Mouse (Mus musculus) neural tube, embryonic 14.5 days (tissue): Measurements from ENCODE around the gene Styk1. TPM values are rescaled to one million over a fixed set of nuclear protein-coding genes. Genes with fewer than 3 reads are reported as not detected.

Source experiments
- ATAC-seq: fragments of 200-750 bp; cut with Nextera tagmentation; 2 replicates; pipeline ENCODE4 v1.8.0; 2017; ENCODE audit warnings: low read depth, mild to moderate bottlenecking, moderate TSS enrichment, moderate library complexity
- H3K27ac ChIP-seq: fragments of 300-500 bp; sonication (generic); 2 replicates; pipeline ENCODE4 v1.5.1; 2014; ENCODE audit warnings: low read depth, mild to moderate bottlenecking, control low read depth, low read length, moderate library complexity, mixed read lengths
- H3K27me3 ChIP-seq: fragments of 300-500 bp; sonication (generic); 2 replicates; pipeline ENCODE4 v1.6.1; 2014; ENCODE audit warnings: low read length; ENCODE audit not compliant: control insufficient read depth, insufficient read depth
- H3K36me3 ChIP-seq: fragments of 300-500 bp; sonication (generic); 2 replicates; pipeline ENCODE4 v1.6.1; 2014; ENCODE audit warnings: low read length, mixed read lengths; ENCODE audit not compliant: control insufficient read depth, insufficient read depth
- H3K4me1 ChIP-seq: fragments of 300-500 bp; sonication (generic); 2 replicates; pipeline ENCODE4 v1.6.1; 2014; ENCODE audit warnings: low read length; ENCODE audit not compliant: control insufficient read depth, insufficient read depth
- H3K4me2 ChIP-seq: fragments of 300-500 bp; sonication (generic); 2 replicates; pipeline ENCODE4 v1.6.1; 2014; ENCODE audit warnings: mild to moderate bottlenecking, low read depth, low read length, control low read depth
- H3K4me3 ChIP-seq: fragments of 300-500 bp; sonication (generic); 2 replicates; pipeline ENCODE4 v1.5.1; 2014; ENCODE audit warnings: low read depth, low read length, control low read depth, mixed read lengths
- H3K9ac ChIP-seq: fragments of 300-500 bp; sonication (generic); replicated peaks from 2 replicates; pipeline ENCODE4 v1.6.1; 2014; ENCODE audit warnings: low read depth, mild to moderate bottlenecking, control low read depth, low read length, mixed read lengths
- H3K9me3 ChIP-seq: fragments of 300-500 bp; sonication (generic); 2 replicates; pipeline ENCODE4 v1.6.1; 2016; ENCODE audit warnings: low read length; ENCODE audit not compliant: control insufficient read depth
- WGBS: fragments of 180-500 bp; shearing (Covaris S2); extraction: QIAGEN DNeasy Blood & Tissue Kit; methylation state at CpG from one replicate; pipeline ENCODE4 v1.1.7; 2014; 5-methylcytosine and 5-hydroxymethylcytosine counted together
- polyA plus RNA-seq: library from polyadenylated mRNA; unstranded; fragments of >200 nt; fragmentation: Nextera tagmentation; extraction: Ambion mirVana; gene quantifications from 2 replicates; pipeline ENCODE4 v1.2.1, GENCODE M21; 2014

Gene Styk1
- polyA plus RNA-seq, 1 experiment from 2014 or later, result 2.2 TPM

DNA sequence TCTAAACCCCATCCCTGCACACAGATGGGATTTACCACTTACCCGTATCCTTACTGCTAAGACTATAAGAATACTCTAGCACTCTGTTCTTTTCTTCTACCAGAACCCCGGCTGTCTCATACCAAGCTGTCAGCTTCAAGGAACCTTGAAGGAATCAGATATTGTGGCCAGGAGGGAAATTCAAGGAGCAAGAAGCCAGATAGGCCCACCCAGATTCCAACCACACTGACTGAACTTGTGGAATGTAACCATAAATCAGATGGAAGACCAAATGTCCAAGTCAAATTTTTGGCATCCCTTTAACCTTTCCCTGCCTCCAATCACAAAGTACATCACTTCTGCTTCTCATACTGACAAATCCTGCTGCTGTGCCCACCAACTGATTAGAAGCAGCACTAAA is 6.4 kb downstream of the Styk1 start:
- Histone ChIP-seq H3K4me2 (no peak overlapping the region), H3K4me3 (no peak overlapping the region), H3K27ac (no peak overlapping the region), H3K27me3 (no peaks in the 10 kb centered on the region), H3K9ac (no peak overlapping the region), H3K4me1 (no peaks in the 10 kb centered on the region), H3K9me3 (no peaks in the 10 kb centered on the region), H3K36me3 (no peaks in the 10 kb centered on the region)
- WGBS, result 90% methylated on average over 2 of the region's 2 CpGs
- ATAC-seq, result no peak

DNA sequence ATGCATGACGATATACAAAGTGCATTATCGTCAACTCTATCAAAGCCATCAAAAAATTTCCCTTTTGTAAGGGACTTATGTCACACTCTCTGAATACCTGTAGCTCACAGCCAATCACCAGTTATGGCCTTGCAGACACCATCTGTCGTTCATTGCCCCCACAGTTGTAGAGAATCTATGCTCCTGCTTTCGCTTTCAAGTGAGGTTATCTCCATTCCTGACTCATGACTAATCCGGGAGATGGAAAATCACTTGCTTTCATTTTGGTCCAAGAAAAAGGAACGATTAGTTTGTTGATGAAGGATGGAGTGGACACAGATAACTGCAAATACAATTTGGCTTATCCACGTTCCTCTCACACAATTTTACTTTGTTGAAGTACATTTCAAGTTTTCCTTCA is 9.1 kb downstream of the Styk1 start:
- H3K36me3 ChIP-seq, result no peaks in the 10 kb centered on the region
- no peaks in the 10 kb centered on the region for H3K27me3 ChIP-seq
- H3K4me1 ChIP-seq, result no peaks in the 10 kb centered on the region
- H3K4me3 ChIP-seq, result no peak overlapping the region
- 90% methylated on average over 7 of the region's 7 CpGs for WGBS
- no peak overlapping the region for H3K4me2 ChIP-seq
- H3K9ac ChIP-seq, result no peak overlapping the region
- H3K9me3 ChIP-seq, result no peaks in the 10 kb centered on the region
- H3K27ac ChIP-seq, result no peak overlapping the region
- ATAC-seq, result no peak

DNA sequence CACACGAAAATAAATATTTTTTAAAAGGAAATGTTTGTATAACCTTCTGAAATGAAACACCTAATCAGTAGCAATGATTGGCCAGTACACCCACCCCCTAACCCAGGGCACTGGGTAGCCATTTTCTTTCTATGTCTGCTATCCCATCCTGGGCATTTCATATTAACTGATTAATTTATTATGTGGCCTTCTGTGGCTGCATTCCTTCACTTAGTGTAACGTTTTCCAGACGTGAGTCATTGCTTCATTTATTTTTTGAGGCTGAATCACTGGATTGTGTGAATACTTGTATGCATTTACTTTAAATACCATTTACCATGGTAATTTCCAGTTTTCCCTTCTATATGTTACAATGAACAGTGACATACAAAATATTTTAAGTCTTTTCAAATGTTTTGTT is 13.3 kb downstream of the Styk1 start:
- H3K36me3 ChIP-seq, result no peaks in the 10 kb centered on the region
- no peak overlapping the region for H3K4me2 ChIP-seq
- ATAC-seq, result no peak
- H3K27me3 ChIP-seq, result no peaks in the 10 kb centered on the region
- H3K4me3 ChIP-seq, result no peak overlapping the region
- H3K4me1 ChIP-seq, result no peaks in the 10 kb centered on the region
- H3K9me3 ChIP-seq, result no peaks in the 10 kb centered on the region
- H3K9ac ChIP-seq, result no peak overlapping the region
- no peak overlapping the region for H3K27ac ChIP-seq
- 75% methylated on average over 3 of the region's 3 CpGs for WGBS

DNA sequence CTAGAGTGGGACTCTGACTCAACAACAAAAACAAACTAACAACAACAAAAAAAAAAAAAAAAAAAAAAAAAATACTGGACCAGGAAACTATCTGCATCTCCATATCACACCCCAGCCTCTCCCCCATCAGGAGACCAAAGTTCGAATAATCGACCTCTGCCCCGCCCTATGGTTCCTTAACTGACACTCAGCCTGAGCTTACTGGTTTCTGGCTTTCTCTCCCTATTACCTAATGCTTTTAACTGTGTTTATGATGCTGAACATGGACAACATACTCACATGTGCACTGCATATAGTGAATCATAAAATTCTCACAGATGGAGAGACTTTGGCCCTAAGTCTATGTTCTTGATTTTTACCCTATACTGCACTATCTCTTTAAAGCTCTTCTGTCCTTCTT is 14.1 kb downstream of the Styk1 start:
- no peak overlapping the region for H3K27ac ChIP-seq
- H3K36me3 ChIP-seq, result no peaks in the 10 kb centered on the region
- 88% methylated on average over 3 of the region's 3 CpGs for WGBS

DNA sequence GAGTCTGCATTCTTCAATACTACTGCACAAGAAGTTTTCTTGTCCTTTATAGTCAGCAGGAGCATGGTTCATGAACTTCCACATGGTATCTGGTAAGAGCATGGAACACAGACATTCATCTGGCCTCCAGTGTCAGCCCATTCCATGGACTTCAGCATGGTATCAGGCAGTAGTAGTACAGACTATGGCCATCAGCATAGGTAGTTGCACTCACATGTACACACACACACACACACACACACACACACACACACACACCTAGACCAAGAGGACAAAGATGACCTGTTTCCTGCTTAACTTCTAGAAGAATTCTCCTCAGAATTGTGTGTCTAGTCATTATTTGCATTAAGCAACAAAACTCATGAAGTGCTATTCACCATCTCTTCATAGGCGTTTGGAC is 14.6 kb downstream of the Styk1 start:
- Histone ChIP-seq H3K36me3 (no peaks in the 10 kb centered on the region), H3K4me2 (no peak overlapping the region), H3K4me3 (no peak overlapping the region), H3K9me3 (no peaks in the 10 kb centered on the region), H3K27me3 (no peaks in the 10 kb centered on the region), H3K4me1 (no peaks in the 10 kb centered on the region), H3K9ac (no peak overlapping the region), H3K27ac (no peak overlapping the region)
- WGBS, result 72% methylated on average over 1 of the region's 1 CpGs
- no peak for ATAC-seq

More for the DNA sequence above, 14.1 kb downstream of the Styk1 start:
- Histone ChIP-seq H3K4me1 (no peaks in the 10 kb centered on the region), H3K27me3 (no peaks in the 10 kb centered on the region), H3K4me3 (no peak overlapping the region), H3K9ac (no peak overlapping the region), H3K4me2 (no peak overlapping the region), H3K9me3 (no peaks in the 10 kb centered on the region)
- no peak for ATAC-seq

DNA sequence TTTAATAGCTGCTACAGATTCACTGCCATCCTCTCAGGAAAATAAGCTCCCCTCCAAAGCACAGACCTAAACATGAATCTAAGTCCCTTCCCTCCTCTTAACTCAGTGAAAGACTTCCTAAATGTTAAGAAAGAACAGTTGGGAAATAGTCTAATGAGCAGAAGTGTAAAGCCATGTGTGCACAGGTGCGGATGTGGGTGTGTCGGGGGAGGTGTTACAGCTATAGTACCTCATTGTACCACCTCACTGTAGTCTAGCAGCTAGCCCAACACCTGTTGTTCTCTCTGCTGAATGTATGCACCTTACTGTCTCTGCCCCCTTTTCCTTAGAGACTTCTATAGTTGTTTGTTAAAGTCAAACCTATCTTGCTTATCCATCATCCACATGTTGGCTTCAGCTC is 26.3 kb downstream of the Styk1 start:
- WGBS, result 98% methylated on average over 2 of the region's 2 CpGs
- Histone ChIP-seq H3K4me3 (no peak overlapping the region), H3K36me3 (no peaks in the 10 kb centered on the region), H3K4me2 (no peak overlapping the region), H3K9me3 (no peaks in the 10 kb centered on the region), H3K9ac (no peak overlapping the region), H3K4me1 (no peaks in the 10 kb centered on the region), H3K27ac (no peak overlapping the region), H3K27me3 (no peaks in the 10 kb centered on the region)
- ATAC-seq, result no peak

DNA sequence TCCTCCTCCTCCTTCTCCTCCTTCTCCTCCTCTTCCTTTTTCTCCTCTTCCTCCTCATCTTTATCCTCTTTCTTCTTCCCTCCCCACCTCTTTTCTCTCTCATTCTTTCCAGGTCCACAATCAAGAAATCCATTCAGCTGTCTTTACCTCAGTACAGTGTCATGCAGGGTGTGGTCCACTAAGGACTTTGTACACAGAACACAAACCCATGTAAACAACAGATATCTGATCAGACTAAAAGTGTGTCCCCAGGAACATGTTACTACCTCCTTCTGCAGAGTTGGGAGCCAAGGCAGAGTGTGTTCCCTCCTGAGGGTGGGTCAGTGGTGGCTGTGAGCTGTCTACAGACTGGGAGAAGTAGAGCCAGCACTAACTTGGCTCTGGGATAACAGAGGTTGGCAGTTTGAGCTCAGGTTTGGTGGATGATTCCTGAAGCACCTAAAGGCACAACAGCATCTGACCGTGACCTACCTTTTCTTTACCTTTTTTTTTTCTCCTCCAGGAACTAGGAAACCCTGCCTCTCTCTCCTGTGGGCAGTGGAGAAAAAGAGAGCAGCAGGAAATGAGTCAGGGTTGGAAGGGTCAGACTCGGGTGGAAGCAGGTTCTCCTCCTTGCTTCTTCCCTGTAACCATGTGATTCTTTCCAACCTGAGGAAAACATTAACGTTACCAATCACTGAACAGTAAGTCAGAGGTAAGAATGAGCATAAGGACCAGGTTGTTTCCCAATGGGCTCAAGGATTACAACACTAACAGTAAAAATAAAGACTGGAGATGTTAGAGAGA is 31.4 kb downstream of the Styk1 start:
- 73% methylated on average over 3 of the region's 3 CpGs for WGBS
- no peaks in the 10 kb centered on the region for H3K36me3 ChIP-seq
- H3K4me2 ChIP-seq, result no peak overlapping the region

DNA sequence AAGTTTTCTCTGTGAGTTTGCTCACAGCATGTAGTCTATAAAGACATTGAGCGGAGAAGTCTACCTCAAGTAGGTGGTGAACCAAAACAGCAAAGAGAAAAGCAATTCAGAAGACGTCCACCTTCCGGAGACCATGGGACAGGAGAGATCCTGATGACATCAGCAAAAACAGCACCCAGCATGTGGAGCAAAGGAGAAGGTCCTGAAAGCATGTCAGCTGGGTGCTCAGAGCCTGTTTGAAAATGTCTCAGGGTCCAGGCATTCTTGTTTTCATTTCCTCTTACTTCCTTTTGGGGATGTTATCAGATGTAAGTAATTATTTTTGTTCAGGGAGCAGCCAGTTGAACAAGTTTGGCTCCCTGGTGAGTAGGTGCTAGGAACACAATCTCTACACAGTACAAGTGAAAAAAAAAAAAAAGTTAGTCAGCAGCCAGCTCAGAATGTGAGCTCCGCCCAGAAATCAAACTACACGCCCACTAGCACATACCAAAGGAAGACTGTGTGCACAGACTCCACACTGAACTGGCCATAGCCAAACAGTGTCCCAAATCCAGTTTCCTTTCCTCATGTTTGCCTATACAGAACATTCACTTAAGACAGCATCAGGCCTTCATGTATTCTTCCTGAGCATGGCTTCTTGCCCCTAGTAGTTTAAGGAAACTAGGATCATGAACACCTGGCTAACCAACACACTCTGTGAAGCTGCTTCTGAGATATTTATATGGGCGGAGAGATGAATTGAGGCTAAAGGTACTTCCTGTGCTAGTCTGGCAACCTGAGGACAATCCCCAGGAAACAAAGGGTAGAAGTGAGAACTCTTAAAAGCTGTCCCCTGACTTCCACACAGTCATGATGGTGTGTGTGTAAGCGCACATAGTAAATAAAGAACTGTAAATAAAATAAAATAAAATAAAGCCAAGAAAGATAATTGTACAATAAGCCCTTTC is 37.0 kb downstream of the Styk1 start:
- Histone ChIP-seq H3K9ac (no peak overlapping the region), H3K36me3 (no peaks in the 10 kb centered on the region), H3K27ac (no peak overlapping the region), H3K4me2 (no peak overlapping the region), H3K27me3 (no peaks in the 10 kb centered on the region), H3K4me3 (no peak overlapping the region), H3K9me3 (no peaks in the 10 kb centered on the region), H3K4me1 (no peaks in the 10 kb centered on the region)
- no peak for ATAC-seq
- 92% methylated on average over 7 of the region's 7 CpGs for WGBS

More for the DNA sequence above, 31.4 kb downstream of the Styk1 start:
- Histone ChIP-seq H3K9me3 (no peaks in the 10 kb centered on the region), H3K27me3 (no peaks in the 10 kb centered on the region), H3K4me1 (no peaks in the 10 kb centered on the region), H3K9ac (no peak overlapping the region), H3K27ac (no peak overlapping the region), H3K4me3 (no peak overlapping the region)
- ATAC-seq, result no peak

DNA sequence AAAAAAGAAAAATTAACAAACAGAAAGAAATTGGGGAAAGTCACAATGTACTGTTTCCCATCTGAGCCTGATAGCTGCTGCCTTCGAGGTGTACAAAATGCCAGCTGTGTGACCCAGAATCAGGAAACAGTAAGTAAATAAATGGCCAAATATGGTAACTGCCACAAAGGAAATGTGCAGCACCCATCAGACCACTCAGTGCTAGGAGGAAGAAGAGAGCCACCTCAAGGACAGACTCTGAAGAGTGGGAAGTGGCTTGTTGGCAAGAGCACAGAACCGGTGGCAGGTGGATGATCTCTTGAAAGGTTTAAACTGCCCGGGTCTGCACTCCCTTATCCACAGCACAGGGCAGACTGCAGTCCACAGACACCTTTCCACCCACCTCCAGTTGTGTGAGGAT is 45.4 kb downstream of the Styk1 start:
- Histone ChIP-seq H3K9ac (no peak overlapping the region), H3K9me3 (no peaks in the 10 kb centered on the region), H3K27me3 (no peaks in the 10 kb centered on the region), H3K4me3 (no peak overlapping the region), H3K4me2 (no peak overlapping the region), H3K36me3 (no peaks in the 10 kb centered on the region), H3K4me1 (no peaks in the 10 kb centered on the region), H3K27ac (no peak overlapping the region)
- ATAC-seq, result no peak
- WGBS, result 73% methylated on average over 3 of the region's 3 CpGs
